Mouse (Mus musculus) v-Abl transformed pro-B cells (cell line): ENCODE results near the gene Keap1.
"Not testable (repeated sequence)": the region's sequence is repeated elsewhere in the genome, so short reads cannot be mapped to it uniquely, and the experiment has no call there.

Source experiments
- in situ Hi-C, 2 experiments: fragments of 400-800 bp; cut with MboI; formaldehyde crosslinking; loops; one replicate each; pipeline ENCODE4 v1.15.1; 2025; ENCODE audit not compliant: unreplicated experiment in 2 of 2

Keap1 gene

GRCm38 (mm10) chr9:21264272-21264999 is 25.3 kb upstream of the Keap1 start:
- in situ Hi-C loops = no loop called here

GRCm38 (mm10) chr9:21261831-21262230 is 22.7 kb upstream of the Keap1 start:
- in situ Hi-C loops = no loop called here

- in situ Hi-C loops = no loop called here
These were observed 21.4 kb upstream of the Keap1 start for GRCm38 (mm10) chr9:21260491-21261040.

- in situ Hi-C loops = not testable (repeated sequence)
These were observed 17.2 kb upstream of the Keap1 start for GRCm38 (mm10) chr9:21256349-21256748.

- in situ Hi-C loops = no loop called here
These were observed 15.5 kb upstream of the Keap1 start for GRCm38 (mm10) chr9:21254690-21255089.

GRCm38 (mm10) chr9:21251116-21251735 is 12.1 kb upstream of the Keap1 start:
- in situ Hi-C loops = no loop called here

- in situ Hi-C loops = no loop called here
These were observed 11.3 kb upstream of the Keap1 start for GRCm38 (mm10) chr9:21250509-21250908.

- in situ Hi-C loops = no loop called here
These were observed 10.7 kb upstream of the Keap1 start for GRCm38 (mm10) chr9:21249629-21250508.

GRCm38 (mm10) chr9:21248326-21248725 is 9.2 kb upstream of the Keap1 start, which contains the start of gene S1pr5:
Gene S1pr5, minus strand, starts transcription at chr9:21248443.
- in situ Hi-C loops = no loop called here

GRCm38 (mm10) chr9:21246342-21246741 is 7.2 kb upstream of the Keap1 start:
- in situ Hi-C loops = no loop called here

- in situ Hi-C loops = no loop called here
These were observed 5.9 kb upstream of the Keap1 start for GRCm38 (mm10) chr9:21245113-21245487.

- in situ Hi-C loops = no loop called here
These were observed 5.4 kb upstream of the Keap1 start for GRCm38 (mm10) chr9:21244428-21245112.

GRCm38 (mm10) chr9:21243826-21244427 is 4.8 kb upstream of the Keap1 start:
- in situ Hi-C loops = no loop called here

- in situ Hi-C loops = no loop called here
These were observed 2.2 kb upstream of the Keap1 start for GRCm38 (mm10) chr9:21241343-21241742.

GRCm38 (mm10) chr9:21239465-21239848 is 296 bp upstream of the Keap1 start:
- in situ Hi-C loops = no loop called here

GRCm38 (mm10) chr9:21238004-21238732 is 993 bp downstream of the Keap1 start:
- in situ Hi-C loops = no loop called here

GRCm38 (mm10) chr9:21237368-21238003 is 1.7 kb downstream of the Keap1 start:
- in situ Hi-C loops = no loop called here

- in situ Hi-C loops = no loop called here
These were observed 2.2 kb downstream of the Keap1 start for GRCm38 (mm10) chr9:21236991-21237367.

GRCm38 (mm10) chr9:21235341-21235740 is 3.8 kb downstream of the Keap1 start:
- in situ Hi-C loops = no loop called here
